Mouse (Mus musculus) kidney, embryonic 16.5 days (tissue): ENCODE results near the gene Rbm5. TPM values are rescaled to one million over a fixed set of nuclear protein-coding genes. Genes with fewer than 3 reads are reported as not detected.

Source experiments
- ATAC-seq: fragments of 200-750 bp; cut with Nextera tagmentation; 2 replicates; pipeline ENCODE4 v1.8.0; 2017; ENCODE audit warnings: moderate TSS enrichment; ENCODE audit not compliant: low FRiP score, low TSS enrichment
- H3K27ac ChIP-seq: fragments of 300-500 bp; sonication (generic); 2 replicates; pipeline ENCODE4 v1.5.1; 2014; ENCODE audit warnings: low read length
- H3K27me3 ChIP-seq: fragments of 300-500 bp; sonication (generic); 2 replicates; pipeline ENCODE4 v1.6.1; 2014; ENCODE audit warnings: low read length, control low read depth, mixed read lengths; ENCODE audit not compliant: insufficient read depth
- H3K36me3 ChIP-seq: fragments of 300-500 bp; sonication (generic); 2 replicates; pipeline ENCODE4 v1.6.1; 2014; ENCODE audit warnings: low read length, control low read depth, mixed read lengths; ENCODE audit not compliant: insufficient read depth
- H3K4me1 ChIP-seq: fragments of 300-500 bp; sonication (generic); 2 replicates; pipeline ENCODE4 v1.6.1; 2014; ENCODE audit warnings: low read length, control low read depth, mixed read lengths; ENCODE audit not compliant: insufficient read depth
- H3K4me2 ChIP-seq: fragments of 300-500 bp; sonication (generic); replicated peaks from 2 replicates; pipeline ENCODE4 v1.6.1; 2014; ENCODE audit warnings: low read depth, low read length
- H3K4me3 ChIP-seq: fragments of 300-500 bp; sonication (generic); 2 replicates; pipeline ENCODE4 v1.5.1; 2014; ENCODE audit warnings: mild to moderate bottlenecking, low read length
- H3K9ac ChIP-seq: fragments of 300-500 bp; sonication (generic); replicated peaks from 2 replicates; pipeline ENCODE4 v1.6.1; 2014; ENCODE audit warnings: low read length
- H3K9me3 ChIP-seq: fragments of 300-500 bp; sonication (generic); 2 replicates; pipeline ENCODE4 v1.6.1; 2016; ENCODE audit warnings: low read length, control low read depth
- WGBS: fragments of 180-500 bp; shearing (Covaris S2); extraction: QIAGEN DNeasy Blood & Tissue Kit; methylation state at CpG from one replicate; pipeline ENCODE4 v1.1.7; 2014; 5-methylcytosine and 5-hydroxymethylcytosine counted together
- polyA plus RNA-seq: library from polyadenylated mRNA; unstranded; fragments of >200 nt; fragmentation: Nextera tagmentation; extraction: Ambion mirVana; gene quantifications from 2 replicates; pipeline ENCODE4 v1.2.1, GENCODE M21; 2015

The Rbm5 gene
- polyA plus RNA-seq, 1 experiment from 2014 or later = 203 TPM

DNA sequence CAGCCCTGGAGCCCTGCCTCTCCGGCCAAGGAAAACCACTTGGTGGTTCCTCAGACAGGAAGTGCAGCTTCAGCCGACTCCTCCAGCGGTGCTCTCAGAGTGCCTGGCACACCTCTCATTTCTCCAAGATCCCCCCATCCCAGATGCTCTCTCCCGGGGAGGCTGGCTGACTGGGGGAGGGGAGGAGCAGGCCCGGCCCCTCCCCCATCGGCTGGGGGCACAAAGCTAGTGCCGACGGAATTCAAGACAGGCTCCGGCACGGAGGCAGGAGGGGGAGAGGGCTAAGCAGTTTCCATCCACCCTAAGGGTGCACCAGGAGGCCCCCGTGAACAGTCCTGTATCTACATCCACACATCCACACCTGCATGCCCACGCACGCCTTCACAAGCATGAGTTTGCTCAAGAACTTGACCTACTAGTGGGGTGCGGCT is 64.0 kb downstream of the Rbm5 start:
- Histone ChIP-seq H3K36me3 (0 out of 2 replicates have a peak, but pooled peaks cover 10% of the 10 kb centered on the region), H3K27me3 (no peaks in the 10 kb centered on the region), H3K4me2 (peak overlapping the region; percentile 88), H3K9ac (peak overlapping the region; percentile 92), H3K9me3 (no peaks in the 10 kb centered on the region), H3K4me3 (peak overlapping the region; percentile 80), H3K27ac (peak overlapping the region; percentile 91), H3K4me1 (peaks cover 71% of the 10 kb centered on the region)
- 3% methylated on average over 14 of the region's 14 CpGs for WGBS
- ATAC-seq = no peak

DNA sequence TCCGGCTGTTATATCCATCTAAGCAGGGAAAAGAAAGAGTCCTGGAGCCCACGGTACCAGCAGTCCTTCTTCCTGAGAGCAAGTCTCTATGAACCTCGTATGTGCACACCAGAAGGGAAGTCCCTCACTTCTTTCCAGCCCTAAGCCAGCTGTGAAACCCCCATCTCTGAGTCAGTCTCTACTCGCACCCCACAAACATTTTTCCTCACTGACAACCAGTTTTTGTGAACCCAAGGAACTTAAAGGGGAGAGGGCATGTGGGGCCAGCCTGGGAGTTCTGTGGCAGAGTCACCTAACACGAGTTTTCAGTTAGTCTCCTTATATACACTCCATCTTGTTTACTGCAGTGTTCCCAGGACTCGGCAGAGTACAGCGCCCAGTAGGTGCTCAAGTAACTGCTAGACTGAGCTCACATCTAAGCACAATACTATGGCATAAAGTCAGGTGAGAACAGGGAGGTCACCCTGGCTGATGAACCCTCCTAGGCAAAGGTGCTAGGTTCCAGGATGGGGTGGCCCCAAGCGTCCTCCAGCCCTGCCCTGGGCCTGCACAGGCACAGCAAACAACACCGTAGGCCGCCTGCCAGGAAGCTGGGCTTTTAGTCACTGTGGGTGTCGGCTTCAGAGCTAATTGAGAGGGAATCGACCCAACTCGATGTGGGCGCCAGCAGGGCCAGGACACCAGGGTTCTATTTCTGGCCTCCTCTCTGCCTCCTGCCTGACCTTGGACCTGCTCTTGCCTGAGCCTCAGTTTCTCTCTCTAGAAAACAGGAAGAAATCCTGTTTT is 67.3 kb downstream of the Rbm5 start:
- H3K27me3 ChIP-seq = no peaks in the 10 kb centered on the region
- no peak for ATAC-seq
- no peak overlapping the region for H3K4me2 ChIP-seq
- no peak overlapping the region for H3K4me3 ChIP-seq
- peak overlapping the region; percentile 47 for H3K9ac ChIP-seq
- 46% methylated on average over 14 of the region's 14 CpGs for WGBS
- H3K4me1 ChIP-seq = peaks cover 100% of the 10 kb centered on the region
- no peaks in the 10 kb centered on the region for H3K9me3 ChIP-seq
- H3K36me3 ChIP-seq = 0 out of 2 replicates have a peak, but pooled peaks cover 10% of the 10 kb centered on the region
- peak overlapping the region; percentile 31; the same call in 1 of the 2 replicates for H3K27ac ChIP-seq

DNA sequence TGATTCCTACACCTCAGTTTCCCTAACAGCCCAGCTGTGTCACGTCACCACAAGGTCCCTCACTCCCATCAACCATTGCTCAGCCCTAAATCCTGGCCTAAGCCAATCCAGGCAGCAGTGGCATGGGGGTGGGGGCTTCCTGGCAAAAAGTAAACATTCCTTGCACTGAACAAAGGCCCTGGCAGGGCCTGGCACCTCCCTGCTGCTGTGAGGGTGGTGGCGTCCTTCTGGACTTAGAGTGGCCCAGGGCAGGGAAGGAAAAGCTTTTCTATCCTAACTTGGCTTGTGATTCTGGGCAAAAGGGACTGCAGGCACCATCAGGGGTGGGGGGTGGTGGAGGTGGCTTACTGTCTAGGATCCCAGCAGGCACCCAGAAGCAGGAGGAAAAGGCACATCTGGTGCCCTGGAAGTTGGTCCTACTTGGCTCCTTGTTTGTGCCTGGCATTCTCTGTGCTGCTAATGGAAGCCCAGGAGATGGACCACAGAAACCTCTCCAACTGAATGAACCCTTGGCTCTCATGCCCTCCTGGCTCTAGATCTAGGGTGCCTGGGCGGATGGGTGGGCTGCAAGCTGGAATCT is 68.1 kb downstream of the Rbm5 start:
- H3K4me3 ChIP-seq = no peak overlapping the region; the same call in 1 of the 2 replicates
- 0 out of 2 replicates have a peak, but pooled peaks cover 10% of the 10 kb centered on the region for H3K36me3 ChIP-seq
- H3K27ac ChIP-seq = peak overlapping the region; percentile 63
- H3K9me3 ChIP-seq = no peaks in the 10 kb centered on the region
- 57% methylated on average over 3 of the region's 3 CpGs for WGBS
- peaks cover 100% of the 10 kb centered on the region for H3K4me1 ChIP-seq
- H3K27me3 ChIP-seq = no peaks in the 10 kb centered on the region
- H3K9ac ChIP-seq = peak overlapping the region; percentile 47
- ATAC-seq = no peak
- H3K4me2 ChIP-seq = peak overlapping the region; percentile 2; the same call in 1 of the 2 replicates

GRCm38 (mm10) chr9:107701594-107701993 is 69.2 kb downstream of the Rbm5 start:
- 9% methylated on average over 12 of the region's 12 CpGs for WGBS
- H3K4me1 ChIP-seq = peaks cover 100% of the 10 kb centered on the region
- H3K36me3 ChIP-seq = 0 out of 2 replicates have a peak, but pooled peaks cover 10% of the 10 kb centered on the region
- ATAC-seq = no peak
- H3K27me3 ChIP-seq = no peaks in the 10 kb centered on the region
- no peaks in the 10 kb centered on the region for H3K9me3 ChIP-seq
- H3K27ac ChIP-seq = peak overlapping the region; percentile 91
- H3K4me3 ChIP-seq = no peak overlapping the region
- no peak overlapping the region; the same call in 1 of the 2 replicates for H3K9ac ChIP-seq
- no peak overlapping the region for H3K4me2 ChIP-seq

DNA sequence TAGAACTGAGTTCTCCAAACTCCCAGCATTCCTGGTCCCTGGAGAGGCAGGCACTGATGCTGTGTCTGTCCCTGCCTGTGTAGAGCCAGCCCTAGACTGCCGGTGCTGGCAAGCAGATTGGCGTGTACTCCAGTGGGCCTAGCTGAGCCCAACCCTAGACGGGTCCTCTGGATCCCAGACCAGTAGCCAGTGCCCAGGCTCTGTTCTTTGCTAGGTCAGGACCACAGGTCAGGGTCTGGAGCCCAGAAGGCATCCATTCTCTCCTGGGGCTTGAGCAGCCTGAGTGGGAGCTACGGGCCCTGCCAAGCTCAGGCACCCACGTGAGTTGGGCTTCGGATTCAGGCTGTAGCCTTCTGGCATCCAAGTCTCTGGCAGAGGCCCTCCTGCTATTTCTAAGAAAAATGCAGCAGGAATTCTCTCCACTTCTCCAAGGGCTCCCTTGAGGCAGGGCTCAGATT is 70.7 kb downstream of the Rbm5 start:
- peak overlapping the region; percentile 91 for H3K27ac ChIP-seq
- H3K9ac ChIP-seq = peak overlapping the region; percentile 45; the same call in 1 of the 2 replicates
- H3K36me3 ChIP-seq = 0 out of 2 replicates have a peak, but pooled peaks cover 10% of the 10 kb centered on the region
- WGBS = 24% methylated on average over 6 of the region's 6 CpGs
- no peaks in the 10 kb centered on the region for H3K9me3 ChIP-seq
- H3K4me1 ChIP-seq = peaks cover 100% of the 10 kb centered on the region
- ATAC-seq = no peak
- no peak overlapping the region for H3K4me3 ChIP-seq
- H3K4me2 ChIP-seq = peak overlapping the region; percentile 53
- no peaks in the 10 kb centered on the region for H3K27me3 ChIP-seq

DNA sequence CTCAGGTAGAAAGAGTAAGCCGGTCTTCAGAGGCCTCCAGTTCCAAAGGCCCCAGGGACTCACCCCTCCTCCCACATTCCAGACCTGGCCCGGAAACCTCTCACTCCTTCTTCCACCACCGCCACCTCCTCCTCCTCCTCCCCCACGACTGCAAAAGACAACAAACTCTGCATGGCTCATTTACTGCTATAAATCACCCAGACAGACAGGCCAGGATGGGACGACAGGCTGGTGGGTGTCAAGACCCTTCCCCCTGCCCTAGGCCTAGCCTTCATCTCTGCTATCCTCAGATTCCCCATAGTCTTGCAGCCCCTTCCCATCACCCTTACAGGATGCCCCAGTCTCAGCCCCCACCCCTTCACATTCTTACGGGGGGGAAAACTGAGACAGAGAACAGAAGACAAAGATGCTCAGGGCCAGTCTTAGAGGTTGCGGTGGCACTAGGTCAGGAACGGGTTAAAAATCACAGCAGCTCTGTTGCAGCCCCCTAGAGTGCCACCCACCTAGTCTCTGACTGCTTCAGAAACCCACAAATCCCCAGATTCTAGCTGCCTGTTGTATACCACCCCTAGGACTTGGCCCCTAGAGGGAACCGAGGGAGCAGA is 71.3 kb downstream of the Rbm5 start:
- H3K36me3 ChIP-seq = 0 out of 2 replicates have a peak, but pooled peaks cover 9% of the 10 kb centered on the region
- H3K27ac ChIP-seq = peak overlapping the region; percentile 91
- no peaks in the 10 kb centered on the region for H3K9me3 ChIP-seq
- ATAC-seq = peak; percentile 49
- H3K4me1 ChIP-seq = peaks cover 100% of the 10 kb centered on the region
- 3% methylated on average over 9 of the region's 9 CpGs for WGBS
- H3K27me3 ChIP-seq = no peaks in the 10 kb centered on the region
- H3K4me2 ChIP-seq = peak overlapping the region; percentile 53
- peak overlapping the region; percentile 29 for H3K4me3 ChIP-seq
- H3K9ac ChIP-seq = peak overlapping the region; percentile 45; the same call in 1 of the 2 replicates

DNA sequence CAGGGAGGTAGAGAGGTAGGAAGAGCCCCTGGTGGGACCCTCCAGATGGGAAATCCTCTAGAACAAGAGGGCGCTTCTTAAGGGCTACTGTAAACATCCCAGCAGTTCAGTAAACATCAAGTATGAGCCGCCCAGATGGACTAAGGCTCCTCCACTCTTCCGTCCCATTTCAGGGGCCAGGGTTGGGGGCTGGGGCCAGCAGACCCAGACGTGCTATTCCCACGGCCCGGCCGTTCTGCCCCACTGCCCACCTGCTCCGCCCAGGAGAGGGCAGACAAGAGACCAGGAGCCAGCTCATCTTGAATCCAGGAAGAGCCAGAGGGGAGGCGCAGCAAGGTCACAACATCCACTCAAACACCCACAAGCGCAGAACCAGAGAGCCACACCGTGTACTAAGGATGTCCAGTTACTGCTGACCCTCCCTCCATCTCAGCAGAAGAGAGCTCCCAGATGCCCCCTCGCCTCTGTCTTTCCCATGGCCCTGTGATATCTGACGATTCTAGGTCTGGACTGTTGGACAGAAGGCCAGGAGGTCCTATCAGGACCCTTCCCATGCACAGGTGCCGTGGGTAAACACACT is 72.1 kb downstream of the Rbm5 start:
- H3K36me3 ChIP-seq = 0 out of 2 replicates have a peak, but pooled peaks cover 1% of the 10 kb centered on the region
- peak; percentile 64 for ATAC-seq
- H3K27ac ChIP-seq = peak overlapping the region; percentile 91
- H3K9ac ChIP-seq = peak overlapping the region; percentile 52
- peaks cover 93% of the 10 kb centered on the region for H3K4me1 ChIP-seq
- WGBS = 8% methylated on average over 14 of the region's 14 CpGs
- peak overlapping the region; percentile 53 for H3K4me2 ChIP-seq
- H3K27me3 ChIP-seq = no peaks in the 10 kb centered on the region
- H3K9me3 ChIP-seq = no peaks in the 10 kb centered on the region
- peak overlapping the region; percentile 29 for H3K4me3 ChIP-seq

DNA sequence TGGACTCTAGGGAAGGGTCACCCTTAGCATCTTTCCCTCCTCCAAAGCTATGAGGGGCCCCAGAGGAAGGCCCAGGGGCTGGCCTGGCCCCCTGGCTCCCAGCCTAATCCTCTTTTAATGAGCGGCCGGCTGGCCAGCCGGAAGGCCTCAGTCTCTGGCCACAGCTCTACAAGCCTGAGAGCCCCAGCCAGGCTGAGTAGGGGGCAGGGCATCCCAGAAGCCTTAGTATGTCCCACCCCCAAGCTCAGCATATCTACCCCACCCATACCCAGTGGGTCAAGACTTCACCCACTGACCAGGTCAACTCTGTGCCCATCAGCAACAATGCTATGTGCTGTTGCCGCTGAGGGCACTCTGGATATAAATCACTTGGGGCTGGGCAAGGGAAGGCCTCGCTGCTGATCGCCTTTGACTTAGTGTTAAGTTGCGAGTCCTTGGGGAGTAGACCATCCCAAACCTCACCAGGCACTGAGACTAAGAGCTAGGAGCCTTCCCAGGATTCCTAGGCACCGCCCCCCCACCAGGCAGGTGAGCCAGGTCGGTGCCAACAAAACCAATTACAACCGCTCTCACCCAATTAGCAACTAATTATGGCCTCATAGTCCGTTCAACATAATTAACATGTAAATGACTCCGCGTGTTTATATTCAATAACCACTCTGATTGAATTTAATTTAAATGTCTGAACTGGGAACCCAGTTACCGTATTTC is 72.8 kb downstream of the Rbm5 start:
- Histone ChIP-seq H3K27me3 (no peaks in the 10 kb centered on the region), H3K4me3 (peak overlapping the region; percentile 29), H3K9ac (peak overlapping the region; percentile 52), H3K36me3 (no peaks in the 10 kb centered on the region), H3K4me2 (peak overlapping the region; percentile 53), H3K27ac (peak overlapping the region; percentile 91), H3K9me3 (no peaks in the 10 kb centered on the region), H3K4me1 (peaks cover 93% of the 10 kb centered on the region)
- 12% methylated on average over 14 of the region's 14 CpGs for WGBS
- peak; percentile 1; the same call in 1 of the 2 replicates for ATAC-seq
